Mouse (Mus musculus): ENCODE results near the gene Ikzf5. TPM values are rescaled to one million over a fixed set of nuclear protein-coding genes. Genes with fewer than 3 reads are reported as not detected.
"Not testable (repeated sequence)": the region's sequence is repeated elsewhere in the genome, so short reads cannot be mapped to it uniquely, and the experiment has no call there.

The Ikzf5 gene
- polyA plus RNA-seq, 1 experiment: 3.4 TPM

DNA sequence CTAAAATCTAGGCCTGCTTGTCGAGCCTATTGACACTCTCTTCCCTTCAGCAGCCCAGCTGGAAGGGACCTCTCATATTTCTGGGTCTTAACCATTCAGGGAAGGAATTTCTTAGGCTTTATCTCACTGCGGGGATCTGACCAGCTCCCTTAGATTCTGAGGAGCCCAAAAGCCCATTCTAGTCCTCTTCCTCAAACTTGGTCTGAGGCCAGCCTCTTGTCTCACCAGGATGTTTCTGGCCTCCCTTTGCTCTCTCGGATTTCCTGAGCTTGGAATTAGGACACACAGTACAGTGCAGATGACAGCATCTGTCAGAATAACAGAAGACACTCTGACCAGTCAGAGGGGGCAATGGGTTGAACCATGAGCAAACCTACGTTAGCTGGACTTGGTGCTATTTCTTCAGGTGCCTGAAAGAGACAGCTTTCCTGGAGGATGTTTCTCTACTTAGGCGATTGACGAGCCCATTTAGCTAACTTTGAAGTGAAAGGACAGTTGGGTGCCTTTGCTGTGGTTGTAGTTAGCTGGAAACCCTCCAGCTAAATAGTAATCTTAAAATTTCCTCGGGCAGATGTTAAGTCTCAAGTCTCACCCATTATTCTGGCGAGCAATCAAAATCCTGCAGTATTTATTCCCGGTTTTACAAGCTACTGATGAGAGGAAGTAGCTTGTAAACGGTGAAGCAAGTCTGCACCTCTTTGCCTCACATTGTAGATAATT is 1.1 kb upstream of the Ikzf5 start:
- Histone ChIP-seq H3K27me3 (replicated peaks) (peaks cover 3% of the 10 kb centered on the region), H3K9me3 (no peaks in the 10 kb centered on the region), H3K4me3 (replicated peaks) (peak overlapping the region; percentile 88), H3K4me1 (peaks cover 25% of the 10 kb centered on the region), H3K36me3 (replicated peaks; ENCODE audit: low read length) (peaks cover 8% of the 10 kb centered on the region)
- TF ChIP-seq GATA1 (IDR thresholded peaks at IDR 0.05; ENCODE audit: borderline replicate concordance, low read length) (no peak), FLI1 (IDR thresholded peaks at IDR 0.05; ENCODE audit: low read length) (no peak)

DNA sequence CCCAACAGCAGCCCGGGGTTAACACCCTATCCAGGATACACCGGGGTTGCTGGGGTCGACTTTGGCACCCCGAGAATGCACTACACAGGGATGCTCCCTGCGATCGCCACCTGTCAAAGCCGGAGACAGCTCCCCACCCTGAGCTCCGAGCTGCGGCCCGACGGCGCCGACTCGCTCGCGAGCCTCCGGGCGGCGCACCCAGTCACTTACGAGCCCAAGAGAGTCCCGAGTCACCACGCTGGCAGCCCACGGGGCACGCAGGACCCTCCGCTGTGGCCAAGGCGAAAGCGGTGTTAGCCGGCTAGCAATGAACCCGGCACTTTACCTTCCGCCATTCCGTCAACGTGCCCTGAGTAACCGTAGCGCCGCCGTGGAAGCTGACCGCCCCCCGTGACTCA is 334 bp downstream of the Ikzf5 start:
- Histone ChIP-seq H3K9me3 (no peaks in the 10 kb centered on the region), H3K4me1 (peaks cover 25% of the 10 kb centered on the region), H3K27me3 (replicated peaks) (peaks cover 3% of the 10 kb centered on the region), H3K36me3 (replicated peaks; ENCODE audit: low read length) (peaks cover 8% of the 10 kb centered on the region), H3K4me3 (replicated peaks) (peak overlapping the region; percentile 100)
- no peak for TF ChIP-seq GATA1 (IDR thresholded peaks at IDR 0.05; ENCODE audit: borderline replicate concordance, low read length)
- no peak for TF ChIP-seq FLI1 (IDR thresholded peaks at IDR 0.05; ENCODE audit: low read length)

DNA sequence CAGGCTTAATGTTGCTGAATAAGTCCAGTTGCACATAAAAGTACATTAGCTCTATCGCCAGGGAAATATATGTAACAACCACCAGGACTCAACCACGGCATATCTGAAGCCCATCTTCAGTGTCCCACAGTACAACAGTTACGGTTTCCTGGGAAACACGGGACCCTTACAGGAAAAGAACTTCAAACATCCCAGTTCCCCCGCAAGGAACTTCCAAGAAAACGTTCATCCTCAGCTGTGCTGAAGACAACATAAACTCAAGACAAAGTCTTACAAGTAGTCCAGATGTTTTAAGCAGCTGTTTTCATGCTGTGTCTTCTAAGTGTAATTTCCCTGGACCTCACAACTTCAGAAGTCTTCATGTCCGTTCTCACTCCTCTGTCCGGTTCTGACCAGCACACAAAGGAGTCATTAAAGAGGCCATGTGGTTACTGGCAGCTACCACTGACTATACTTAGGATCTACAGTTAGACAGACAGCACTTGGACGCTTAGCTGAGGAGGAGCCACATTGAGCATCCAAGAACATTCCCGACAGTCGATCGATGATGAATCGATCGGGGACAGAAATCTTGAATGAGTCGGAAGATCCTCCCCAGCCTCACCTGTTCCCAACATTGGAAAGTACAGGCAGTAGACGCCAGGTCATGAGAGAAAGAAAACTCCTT is 867 bp downstream of the Ikzf5 start:
- no peak for TF ChIP-seq FLI1 (IDR thresholded peaks at IDR 0.05; ENCODE audit: low read length)
- TF ChIP-seq GATA1 (IDR thresholded peaks at IDR 0.05; ENCODE audit: borderline replicate concordance, low read length): no peak
- peaks cover 10% of the 10 kb centered on the region for H3K36me3 ChIP-seq (replicated peaks; ENCODE audit: low read length)
- peaks cover 3% of the 10 kb centered on the region for H3K27me3 ChIP-seq (replicated peaks)
- peaks cover 31% of the 10 kb centered on the region for H3K4me1 ChIP-seq
- H3K4me3 ChIP-seq (replicated peaks): peak overlapping the region; percentile 100
- H3K9me3 ChIP-seq: no peaks in the 10 kb centered on the region

DNA sequence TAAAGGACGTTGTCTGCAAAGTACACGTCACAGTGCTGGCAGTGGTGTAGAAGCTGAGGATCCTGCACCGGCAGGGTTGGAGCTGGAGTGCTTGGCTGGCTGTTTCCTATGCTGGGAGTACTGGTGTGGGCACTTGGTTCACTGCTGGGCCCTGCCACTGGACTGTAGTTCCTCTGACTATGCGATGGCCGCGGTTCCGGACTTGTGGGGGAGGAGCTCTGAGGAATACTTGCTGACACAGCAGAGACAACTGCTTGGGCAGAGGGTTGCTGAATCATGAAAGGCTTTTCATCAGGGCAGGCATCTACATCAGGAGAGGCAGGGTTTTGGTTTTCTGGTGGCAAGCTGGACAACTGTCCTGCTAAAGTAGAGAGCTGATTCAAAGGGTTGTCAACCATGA is 18.6 kb downstream of the Ikzf5 start:
- H3K36me3 ChIP-seq (replicated peaks; ENCODE audit: low read length): peaks cover 60% of the 10 kb centered on the region
- not testable (repeated sequence) for H3K27me3 ChIP-seq (replicated peaks); H3K4me1 ChIP-seq; H3K4me3 ChIP-seq (replicated peaks); H3K9me3 ChIP-seq

DNA sequence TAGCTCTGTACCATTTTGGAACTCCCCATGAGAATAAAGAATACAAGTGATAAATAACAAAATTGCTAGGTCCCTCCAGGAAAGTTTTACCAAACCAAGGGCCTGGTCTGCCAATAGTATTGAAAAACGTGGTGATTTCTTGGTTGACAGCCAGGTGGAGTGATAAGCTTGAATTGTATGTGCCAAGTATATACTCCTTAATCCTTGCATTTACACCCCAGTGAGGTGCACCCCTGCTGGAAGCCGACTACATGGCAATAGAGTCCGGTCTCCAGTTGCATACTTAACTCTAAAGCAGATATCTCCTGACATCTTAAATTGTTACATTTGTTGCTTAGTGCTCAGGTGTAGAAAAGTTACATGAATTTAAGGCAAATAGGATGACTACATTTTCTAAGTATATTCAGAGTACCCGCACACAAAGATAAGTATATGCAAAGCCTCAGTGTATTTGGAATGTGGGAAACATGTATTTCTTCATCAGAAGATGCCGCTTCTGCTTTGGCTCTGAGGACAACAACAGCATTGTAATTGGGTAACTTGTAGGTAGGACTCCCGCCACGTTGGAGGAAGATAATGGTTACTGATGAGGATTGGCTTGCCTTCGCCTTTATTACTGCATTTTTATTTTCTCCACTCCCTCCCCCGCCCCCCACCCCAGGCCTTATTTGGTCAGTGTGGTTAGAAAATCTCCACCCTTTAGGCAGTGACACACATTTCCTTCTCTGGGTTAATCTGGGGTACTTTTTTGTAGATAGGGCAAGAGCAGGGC is 38.3 kb downstream of the Ikzf5 start:
- Histone ChIP-seq H3K9me3 (no peaks in the 10 kb centered on the region), H3K36me3 (replicated peaks; ENCODE audit: low read length) (peaks cover 15% of the 10 kb centered on the region), H3K4me3 (replicated peaks) (peak overlapping the region; percentile 94), H3K27me3 (replicated peaks) (no peaks in the 10 kb centered on the region), H3K4me1 (peaks cover 30% of the 10 kb centered on the region)
- TF ChIP-seq FLI1 (IDR thresholded peaks at IDR 0.05; ENCODE audit: low read length) (no peak), GATA1 (IDR thresholded peaks at IDR 0.05; ENCODE audit: borderline replicate concordance, low read length) (no peak)

DNA sequence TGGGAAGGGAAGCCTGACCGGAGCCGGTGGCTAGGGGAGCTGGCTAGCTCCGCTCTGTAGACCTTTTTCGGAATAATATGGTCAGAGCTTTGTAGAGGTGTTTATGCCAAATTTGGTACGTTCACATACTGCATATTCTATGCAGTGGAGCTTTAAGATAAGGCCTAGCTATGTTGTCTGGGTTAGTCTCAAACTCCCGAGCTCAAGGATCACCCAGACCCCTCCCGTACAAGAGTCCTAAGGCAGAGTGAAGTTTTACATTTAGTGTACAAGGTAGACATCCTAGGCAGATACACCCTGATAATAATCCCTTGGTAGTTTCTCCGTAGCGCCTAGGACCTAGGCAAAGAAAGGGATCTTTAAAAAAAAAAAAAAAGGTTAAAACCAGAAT is 38.9 kb downstream of the Ikzf5 start:
- TF ChIP-seq FLI1 (IDR thresholded peaks at IDR 0.05; ENCODE audit: low read length) (no peak), GATA1 (IDR thresholded peaks at IDR 0.05; ENCODE audit: borderline replicate concordance, low read length) (no peak)
- H3K4me1 ChIP-seq: peaks cover 30% of the 10 kb centered on the region
- no peaks in the 10 kb centered on the region for H3K9me3 ChIP-seq
- peak overlapping the region; percentile 94 for H3K4me3 ChIP-seq (replicated peaks)
- H3K36me3 ChIP-seq (replicated peaks; ENCODE audit: low read length): peaks cover 15% of the 10 kb centered on the region
- peaks cover 2% of the 10 kb centered on the region for H3K27me3 ChIP-seq (replicated peaks)

DNA sequence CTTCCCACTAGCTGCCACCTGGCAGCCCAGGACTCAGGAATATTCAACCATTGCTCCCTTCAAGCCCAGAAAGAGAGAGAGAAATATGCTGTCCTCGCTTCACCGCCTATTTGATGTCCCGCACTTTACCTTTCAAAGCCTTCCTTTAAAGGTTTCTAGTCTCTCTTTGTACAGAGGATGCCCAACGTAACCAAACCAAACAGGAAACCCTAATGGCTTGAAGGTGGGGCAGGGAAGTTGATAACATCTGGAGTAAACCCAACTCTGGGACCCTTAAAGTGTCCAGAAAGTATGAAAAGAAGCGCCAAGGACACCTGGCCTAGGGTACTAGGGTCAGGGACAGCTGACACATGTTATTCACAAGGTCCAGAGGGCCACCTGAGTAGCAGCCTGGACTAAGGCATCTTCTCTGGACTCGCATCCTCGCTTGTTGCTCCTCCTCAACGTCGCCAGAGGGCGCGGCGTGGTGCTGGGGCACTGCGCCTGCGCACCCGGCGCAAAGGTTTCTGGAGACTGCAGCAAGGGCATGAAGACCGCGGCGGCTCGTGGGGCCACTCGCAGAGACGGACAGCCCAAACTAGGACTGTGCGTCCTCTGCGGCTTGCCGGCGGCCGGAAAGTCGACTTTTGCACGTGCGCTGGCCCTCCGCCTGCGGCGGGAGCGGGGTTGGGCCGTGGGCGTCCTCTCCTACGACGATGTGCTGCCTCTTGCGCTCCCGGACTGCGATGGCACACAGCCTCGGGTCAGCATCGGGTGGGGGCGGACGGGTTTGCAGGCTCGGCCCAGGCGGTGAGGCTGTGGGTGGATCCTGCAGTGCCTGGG is 39.5 kb downstream of the Ikzf5 start, which contains the start of gene Pstk:
TSS of gene Pstk (plus strand) at position 494 of the 822 bp plus-strand sequence.
- H3K36me3 ChIP-seq (replicated peaks; ENCODE audit: low read length): peaks cover 15% of the 10 kb centered on the region
- H3K9me3 ChIP-seq: no peaks in the 10 kb centered on the region
- peaks cover 2% of the 10 kb centered on the region for H3K27me3 ChIP-seq (replicated peaks)
- H3K4me3 ChIP-seq (replicated peaks): peak within 1 kb of the TSS; percentile 94
- H3K4me1 ChIP-seq: peaks cover 30% of the 10 kb centered on the region
- TF ChIP-seq FLI1 (IDR thresholded peaks at IDR 0.05; ENCODE audit: low read length): no peak
- no peak for TF ChIP-seq GATA1 (IDR thresholded peaks at IDR 0.05; ENCODE audit: borderline replicate concordance, low read length)

DNA sequence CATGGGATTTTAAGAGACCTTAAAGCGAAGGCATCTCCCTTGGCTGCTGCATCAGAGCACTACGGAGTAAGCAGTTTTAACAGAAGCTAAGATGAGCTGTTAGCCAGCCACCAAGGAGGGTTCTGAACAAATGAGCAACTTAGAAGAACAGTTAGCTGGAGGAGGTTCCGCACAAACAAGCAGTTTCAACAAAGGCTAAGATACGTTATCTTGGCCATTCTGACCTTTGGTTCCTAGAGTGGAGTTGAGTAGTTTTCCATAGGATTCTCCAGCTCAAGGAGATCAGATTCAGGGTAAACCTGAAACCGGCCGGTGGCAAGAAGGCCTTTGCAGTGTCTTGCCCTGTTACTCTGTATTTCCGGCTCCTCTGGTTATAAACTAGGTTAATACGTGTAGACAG is 46.2 kb downstream of the Ikzf5 start:
- Histone ChIP-seq H3K27me3 (replicated peaks) (peaks cover 2% of the 10 kb centered on the region), H3K4me3 (replicated peaks) (no peak overlapping the region), H3K9me3 (no peaks in the 10 kb centered on the region), H3K36me3 (replicated peaks; ENCODE audit: low read length) (peaks cover 10% of the 10 kb centered on the region), H3K4me1 (peaks cover 22% of the 10 kb centered on the region)
- TF ChIP-seq GATA1 (IDR thresholded peaks at IDR 0.05; ENCODE audit: borderline replicate concordance, low read length) (no peak), FLI1 (IDR thresholded peaks at IDR 0.05; ENCODE audit: low read length) (no peak)

DNA sequence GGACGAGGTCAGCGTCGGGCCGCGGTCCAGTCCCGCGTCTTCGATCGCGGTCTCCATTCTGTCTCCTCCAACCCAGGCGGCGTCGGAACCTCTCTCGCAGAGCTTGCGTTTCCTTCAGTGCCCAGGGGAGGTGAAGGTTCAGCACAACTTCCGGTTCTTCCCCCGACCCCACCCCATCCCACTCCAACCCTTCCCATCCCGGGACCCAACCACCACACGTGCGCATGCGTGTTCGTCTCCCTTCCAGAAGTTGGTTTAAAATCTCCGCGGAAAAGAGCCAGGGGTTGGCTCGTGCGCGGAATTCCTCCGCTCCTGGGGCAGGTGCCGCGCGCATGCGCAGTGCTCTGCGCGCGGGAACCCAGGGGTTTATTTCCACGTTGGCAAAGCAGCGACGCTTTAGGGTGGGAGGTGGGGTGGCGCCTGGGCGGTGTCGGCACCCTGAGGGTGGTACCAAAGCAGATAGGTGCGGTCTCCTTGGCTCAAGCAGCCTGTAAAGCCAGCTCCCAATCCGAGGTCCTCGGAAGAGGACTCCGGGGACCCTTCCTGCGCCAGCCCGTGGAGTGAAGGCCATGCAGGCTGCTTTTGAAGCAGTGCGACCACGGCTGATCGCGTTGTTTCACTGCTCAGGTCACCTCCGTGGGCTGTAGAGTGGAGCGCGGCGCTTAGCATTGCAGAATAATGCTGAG is 47.6 kb downstream of the Ikzf5 start, which contains the start of gene 2310057M21Rik:
TSS of gene 2310057M21Rik (minus strand) at position 145 of the 686 bp plus-strand sequence.
- TF ChIP-seq FLI1 (IDR thresholded peaks at IDR 0.05; ENCODE audit: low read length): peak; percentile 52; the same call in 1 of the 2 replicates
- TF ChIP-seq GATA1 (IDR thresholded peaks at IDR 0.05; ENCODE audit: borderline replicate concordance, low read length): no peak
- Histone ChIP-seq H3K4me1 (peaks cover 22% of the 10 kb centered on the region), H3K4me3 (replicated peaks) (peak within 1 kb of the TSS; percentile 98), H3K27me3 (replicated peaks) (peaks cover 2% of the 10 kb centered on the region), H3K9me3 (no peaks in the 10 kb centered on the region), H3K36me3 (replicated peaks; ENCODE audit: low read length) (peaks cover 22% of the 10 kb centered on the region)

Data from megakaryocyte, embryonic 14.5 days (primary cell).